Mouse (Mus musculus) ovary, adult 18-20 months (tissue): Measurements from ENCODE around the gene Vmn1r86.
"Not testable (repeated sequence)": the region's sequence is repeated elsewhere in the genome, so short reads cannot be mapped to it uniquely, and the experiment has no call there.

Experiments used
- DNase-seq: peaks from one replicate; pipeline ENCODE4 v3.0.0; 2022; ENCODE audit warnings: low spot score, mixed read lengths

Gene Vmn1r86

GRCm38 (mm10) chr7:13119817-13120216, at the start of gene Vmn1r86:
Gene Vmn1r86, minus strand, starts transcription at chr7:13119917.
- no peak for DNase-seq

- DNase-seq, result no peak
Measured at GRCm38 (mm10) chr7:13159268-13159667, 39.6 kb upstream of the Vmn1r86 start, which contains the start of gene Vmn1r88. Gene Vmn1r88, plus strand, starts transcription at chr7:13159568.

- DNase-seq, result no peak
Measured at GRCm38 (mm10) chr7:13140057-13140456, 20.3 kb upstream of the Vmn1r86 start, which contains the start of gene Vmn1r87. Gene Vmn1r87, minus strand, starts transcription at chr7:13140157.

- no peak for DNase-seq
Measured at GRCm38 (mm10) chr7:13137340-13137739, 17.6 kb upstream of the Vmn1r86 start.

GRCm38 (mm10) chr7:13131856-13132255, 12.1 kb upstream of the Vmn1r86 start:
- DNase-seq, result no peak

- DNase-seq, result not testable (repeated sequence)
Measured at GRCm38 (mm10) chr7:13123554-13124153, 3.9 kb upstream of the Vmn1r86 start.

- no peak for DNase-seq
Measured at GRCm38 (mm10) chr7:13095073-13095472, 24.6 kb downstream of the Vmn1r86 start, which contains the start of gene Vmn1r85. Gene Vmn1r85, minus strand, starts transcription at chr7:13095173.

- no peak for DNase-seq
Measured at GRCm38 (mm10) chr7:13072293-13072692, 47.4 kb downstream of the Vmn1r86 start.

- DNase-seq, result not testable (repeated sequence)
Measured at GRCm38 (mm10) chr7:13063399-13063798, 56.3 kb downstream of the Vmn1r86 start.

GRCm38 (mm10) chr7:13059536-13059935, 60.2 kb downstream of the Vmn1r86 start:
- no peak for DNase-seq

GRCm38 (mm10) chr7:13056913-13057700, 62.6 kb downstream of the Vmn1r86 start:
- DNase-seq, result no peak

GRCm38 (mm10) chr7:13054287-13055010, 65.3 kb downstream of the Vmn1r86 start, which contains the start of gene Mzf1:
Gene Mzf1, minus strand, starts transcription at chr7:13054764.
- DNase-seq, result peak; percentile 94

GRCm38 (mm10) chr7:13053961-13054286, 65.8 kb downstream of the Vmn1r86 start:
- DNase-seq, result no peak

GRCm38 (mm10) chr7:13053501-13053900, 66.2 kb downstream of the Vmn1r86 start:
- DNase-seq, result no peak

- DNase-seq, result no peak
Measured at GRCm38 (mm10) chr7:13053001-13053400, 66.7 kb downstream of the Vmn1r86 start.
